Mouse (Mus musculus): Measurements from ENCODE around the gene Tubgcp5. TPM values are rescaled to one million over a fixed set of nuclear protein-coding genes. Genes with fewer than 3 reads are reported as not detected.
A peak's percentile ranks its signal among the peaks of the same experiment; 100 is the strongest.

Gene Tubgcp5
- total and polyA plus RNA-seq, 3 experiments, result 13.0 to 28.8 (median 24.1) TPM

- peaks cover 2 to 27% of the 10 kb centered on the region in 2 experiments; a peak in 2 of 4 replicates for H3K4me1 ChIP-seq (ENCODE audit: control insufficient read depth in 1 of 2, insufficient read depth in 2 of 2)
- H3K9me3 ChIP-seq (replicated peaks; ENCODE audit: low read length), result no peaks in the 10 kb centered on the region
- TF ChIP-seq USF2 (conservative IDR thresholded peaks at IDR 0.05; ENCODE audit: low read depth, low read length), result no peak
- no peak for TF ChIP-seq POLR2AphosphoS2 (IDR thresholded peaks at IDR 0.05; ENCODE audit: low read depth, low read length)
- TF ChIP-seq GABPA (IDR thresholded peaks at IDR 0.05; ENCODE audit: insufficient replicate concordance, low read depth, low read length), result no peak
- TF ChIP-seq NELFE (IDR thresholded peaks at IDR 0.05; ENCODE audit: low read depth, low read length), result peak; percentile 38
- no peak for TF ChIP-seq JUND (conservative IDR thresholded peaks at IDR 0.05; ENCODE audit: low read depth, low read length)
- TF ChIP-seq TCF12 (IDR thresholded peaks at IDR 0.05; ENCODE audit: low read depth, low read length), result peak; percentile 35; the same call in 1 of the 2 replicates
- peak; percentile 70 for TF ChIP-seq POLR2A (IDR thresholded peaks at IDR 0.05; ENCODE audit: low read depth, low read length)
- no peak for TF ChIP-seq MXI1 (IDR thresholded peaks at IDR 0.05; ENCODE audit: low read depth, low read length)
- no peak for TF ChIP-seq MAFK (IDR thresholded peaks at IDR 0.05; ENCODE audit: insufficient replicate concordance, low read length)
- no peak for TF ChIP-seq SIN3A (IDR thresholded peaks at IDR 0.05; ENCODE audit: low read length)
- peak; percentile 54; the same call in 1 of the 2 replicates for TF ChIP-seq HCFC1 (IDR thresholded peaks at IDR 0.05; ENCODE audit: low read depth, low read length)
- TF ChIP-seq KAT2A (IDR thresholded peaks at IDR 0.05; ENCODE audit: insufficient replicate concordance, low read length), result no peak
- TF ChIP-seq MYC (IDR thresholded peaks at IDR 0.05; ENCODE audit: low read depth, low read length), result no peak
- peak; percentile 75 for TF ChIP-seq ELF1 (IDR thresholded peaks at IDR 0.05; ENCODE audit: low read depth, low read length)
- no peak for TF ChIP-seq CHD1 (IDR thresholded peaks at IDR 0.05; ENCODE audit: low read depth, low read length)
- TF ChIP-seq UBTF (IDR thresholded peaks at IDR 0.05; ENCODE audit: low read depth, low read length), result peak; percentile 72
- TF ChIP-seq MEF2A (IDR thresholded peaks at IDR 0.05; ENCODE audit: borderline replicate concordance, low read depth, low read length), result no peak
- TF ChIP-seq ZNF384 (IDR thresholded peaks at IDR 0.05; ENCODE audit: low read depth, low read length), result no peak
- no peak for TF ChIP-seq ZKSCAN1 (IDR thresholded peaks at IDR 0.05; ENCODE audit: borderline replicate concordance, low read depth, low read length)
- TF ChIP-seq RAD21 (IDR thresholded peaks at IDR 0.05; ENCODE audit: low read depth, low read length), result no peak
- TF ChIP-seq CHD2 (IDR thresholded peaks at IDR 0.05; ENCODE audit: low read length), result no peak
- no peak for TF ChIP-seq CTCF (conservative IDR thresholded peaks at IDR 0.05 in 1 of 2, IDR thresholded peaks at IDR 0.05 in 1 of 2; ENCODE audit: low read depth in 2 of 2, low read length in 2 of 2)
- TF ChIP-seq USF1 (IDR thresholded peaks at IDR 0.05; ENCODE audit: low read depth, low read length), result no peak
- TF ChIP-seq MAZ (IDR thresholded peaks at IDR 0.05; ENCODE audit: low read depth, low read length), result no peak
- TF ChIP-seq RCOR1 (conservative IDR thresholded peaks at IDR 0.05; ENCODE audit: low read depth, low read length), result no peak
- TF ChIP-seq E2F4 (IDR thresholded peaks at IDR 0.05; ENCODE audit: insufficient replicate concordance, low read depth, low read length), result no peak
- TF ChIP-seq BHLHE40 (IDR thresholded peaks at IDR 0.05; ENCODE audit: low read depth, low read length), result no peak
- TF ChIP-seq ZC3H11A (IDR thresholded peaks at IDR 0.05; ENCODE audit: low read depth, low read length), result no peak
- TF ChIP-seq TBP (conservative IDR thresholded peaks at IDR 0.05; ENCODE audit: low read depth, low read length), result no peak
- TF ChIP-seq JUN (IDR thresholded peaks at IDR 0.05; ENCODE audit: insufficient read depth, low read depth, low read length), result no peak
- no peak for TF ChIP-seq PAX5 (IDR thresholded peaks at IDR 0.05; ENCODE audit: low read length)
- TF ChIP-seq IRF4 (IDR thresholded peaks at IDR 0.05; ENCODE audit: low read depth, low read length), result peak; percentile 25; the same call in 1 of the 2 replicates
- peak; percentile 61 for DNase-seq (ENCODE audit: extremely low read depth)
- H3K4me3 ChIP-seq (replicated peaks in 1 of 3; ENCODE audit: low read depth in 2 of 3, low read length in 2 of 3, poor library complexity in 1 of 3), result peak overlapping the region; percentile 58 to 90 (median 79)
- no peak overlapping the region for H3K27ac ChIP-seq (ENCODE audit: insufficient read depth, low read depth)
- peaks cover 8% of the 10 kb centered on the region; the same call in 1 of the 2 replicates for H3K79me2 ChIP-seq (replicated peaks; ENCODE audit: control insufficient read depth, extremely low read depth, insufficient read depth, poor library complexity, severe bottlenecking)
- in situ Hi-C loops (cut with MboI; ENCODE audit: low pct_ligation_motif_present, low pct_unique_long_range_greater_than_20kb, low sequenced_read_pairs), result no loop called here
- H3K36me3 ChIP-seq (replicated peaks in 1 of 2; ENCODE audit: control insufficient read depth in 1 of 2, insufficient read depth in 1 of 2, low read length in 1 of 2), result peaks cover 0 to 8% of the 10 kb centered on the region in 2 experiments
- peak overlapping the region; percentile 65; the same call in 1 of the 2 replicates for H3K4me2 ChIP-seq (ENCODE audit: insufficient read depth, low read depth, poor library complexity, severe bottlenecking)
- dilution Hi-C loops (cut with MboI; ENCODE audit: extremely low pct_ligation_motif_present, extremely low pct_unique_long_range_greater_than_20kb, low sequenced_read_pairs), result no loop called here
- no peaks in the 10 kb centered on the region for H3K27me3 ChIP-seq (replicated peaks)
- peak overlapping the region; percentile 87 for H3K9ac ChIP-seq (ENCODE audit: insufficient read depth, low read depth)
Measured at GRCm38 (mm10) chr7:55841977-55842503, 48.1 kb downstream of the Tubgcp5 start.

Data from CH12.LX (cell line).